Mouse (Mus musculus) heart, postnatal 10 days (tissue): ENCODE data around the gene Med24. TPM values are rescaled to one million over a fixed set of nuclear protein-coding genes. Genes with fewer than 3 reads are reported as not detected.

ENCODE experiments used
- DNase-seq, 2 experiments: peaks; one replicate each; pipeline ENCODE4 v3.0.0; 2021
- intact Hi-C: fragments of 180-260 bp; cut with DNase I; formaldehyde crosslinking; loops from one replicate; pipeline ENCODE4 v1.15.1; 2025
- total RNA-seq, 2 experiments: library from RNA; stranded (reverse); gene quantifications; 2 replicates each; pipeline ENCODE4 v1.2.3; 2021

Med24 gene
- total RNA-seq, 2 experiments from 2014 or later: 44.9 to 52.1 TPM

DNA sequence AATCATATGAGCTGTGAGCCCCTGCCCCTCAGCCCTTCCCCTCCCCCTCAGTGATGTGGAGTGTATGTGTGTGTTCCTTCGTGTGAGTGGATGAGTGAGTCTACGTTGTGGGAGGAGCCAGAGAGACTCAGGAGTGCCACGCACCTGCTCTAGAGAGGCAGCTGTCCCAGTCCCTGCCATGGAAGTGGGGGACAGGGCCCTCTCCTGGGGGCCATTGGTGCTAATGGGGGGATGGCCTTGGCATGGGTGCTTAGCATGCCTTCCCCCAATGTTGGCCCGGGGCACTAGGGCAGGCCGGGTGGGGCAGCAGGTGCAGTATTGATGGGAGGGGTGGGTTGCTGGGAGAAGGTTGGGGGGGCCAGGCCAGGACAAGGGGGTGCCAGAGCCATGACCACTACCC is 37.6 kb upstream of the Med24 start:
- intact Hi-C loops: no loop called here

DNA sequence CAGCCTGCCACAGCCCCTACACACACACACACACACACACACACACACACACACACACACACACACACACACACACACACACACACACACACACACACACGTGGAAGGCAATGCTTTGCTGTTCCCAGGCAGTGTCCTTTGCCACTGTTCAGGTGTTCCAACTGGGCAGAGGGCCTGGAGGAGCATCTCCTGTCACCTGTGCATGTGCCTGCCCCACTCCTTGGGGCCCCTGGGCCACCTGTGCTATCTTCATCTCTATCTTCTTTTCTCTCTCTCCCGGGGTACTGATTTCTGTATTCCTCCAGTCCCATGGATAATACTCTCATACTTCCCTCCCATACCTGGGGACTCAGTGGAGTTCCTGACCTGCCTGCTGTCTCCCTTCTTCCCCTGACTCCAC is 37.1 kb upstream of the Med24 start:
- DNase-seq: peak in 1 of 2 experiments; percentile 27
- intact Hi-C loops: no loop called here

More for the DNA sequence above, 37.6 kb upstream of the Med24 start:
- peak in 1 of 2 experiments; percentile 38 for DNase-seq

GRCm38 (mm10) chr11:98765421-98766309 is 36.4 kb upstream of the Med24 start:
- intact Hi-C loops: no loop called here
- DNase-seq: peak; percentile 69 to 77

GRCm38 (mm10) chr11:98764746-98765145 is 35.5 kb upstream of the Med24 start:
- no peak for DNase-seq
- intact Hi-C loops: no loop called here

- intact Hi-C loops: no loop called here
- no peak for DNase-seq
Measured at GRCm38 (mm10) chr11:98764091-98764490, 34.9 kb upstream of the Med24 start.

DNA sequence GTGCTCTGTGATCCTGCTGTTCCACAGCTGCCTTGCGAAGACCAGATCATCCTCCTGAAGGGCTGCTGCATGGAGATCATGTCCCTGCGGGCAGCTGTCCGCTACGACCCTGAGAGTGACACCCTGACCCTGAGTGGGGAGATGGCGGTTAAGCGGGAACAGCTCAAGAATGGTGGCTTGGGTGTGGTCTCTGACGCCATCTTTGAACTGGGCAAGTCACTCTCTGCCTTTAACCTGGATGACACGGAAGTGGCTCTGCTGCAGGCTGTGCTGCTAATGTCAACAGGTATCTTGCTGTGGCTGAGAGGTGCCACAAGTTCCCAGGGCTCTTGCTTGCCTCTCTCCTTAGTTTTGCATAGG is 34.2 kb upstream of the Med24 start:
- intact Hi-C loops: no loop called here

GRCm38 (mm10) chr11:98762756-98763501 is 33.7 kb upstream of the Med24 start:
- intact Hi-C loops: no loop called here
- peak in 1 of 2 experiments; percentile 52 for DNase-seq

More for the DNA sequence above, 34.2 kb upstream of the Med24 start:
- no peak for DNase-seq

DNA sequence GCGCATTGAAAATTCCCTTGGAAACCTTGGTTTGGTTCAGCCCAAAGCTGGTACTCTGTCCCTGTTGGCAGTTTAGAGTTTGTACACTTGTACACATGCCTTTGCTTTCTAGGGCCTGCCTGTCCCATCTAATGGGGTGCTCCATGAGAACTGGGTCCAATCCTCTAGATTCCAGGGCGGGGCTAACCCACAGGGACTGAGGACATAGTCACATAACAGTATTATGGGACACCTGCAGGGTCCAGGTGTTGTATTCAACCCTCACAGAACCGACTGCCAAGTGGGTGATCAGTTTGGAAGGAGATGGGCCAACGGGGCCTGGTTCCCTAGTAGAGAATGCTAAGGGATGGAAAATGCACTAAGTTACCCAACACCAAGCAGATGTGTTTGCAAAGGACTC is 32.7 kb upstream of the Med24 start:
- intact Hi-C loops: no loop called here

DNA sequence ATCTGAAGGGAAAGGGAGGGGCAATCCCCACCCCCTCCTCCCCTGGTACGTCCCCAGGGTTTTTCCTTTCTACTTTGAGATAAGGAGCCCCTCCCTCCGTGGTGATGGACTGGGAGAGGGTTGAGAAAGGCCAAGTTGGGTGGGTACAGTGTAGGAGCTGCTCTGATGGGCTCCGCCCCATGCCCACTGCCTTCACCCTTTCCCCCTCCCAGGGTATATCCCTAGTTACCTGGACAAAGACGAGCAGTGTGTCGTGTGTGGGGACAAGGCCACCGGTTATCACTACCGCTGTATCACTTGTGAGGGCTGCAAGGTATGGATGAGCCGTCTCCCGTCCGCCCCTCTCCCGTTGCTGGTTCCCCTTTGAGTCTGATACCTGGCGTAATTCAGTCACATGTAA is 27.5 kb upstream of the Med24 start:
- intact Hi-C loops: no loop called here
- DNase-seq: no peak

More for the DNA sequence above, 32.7 kb upstream of the Med24 start:
- no peak for DNase-seq

DNA sequence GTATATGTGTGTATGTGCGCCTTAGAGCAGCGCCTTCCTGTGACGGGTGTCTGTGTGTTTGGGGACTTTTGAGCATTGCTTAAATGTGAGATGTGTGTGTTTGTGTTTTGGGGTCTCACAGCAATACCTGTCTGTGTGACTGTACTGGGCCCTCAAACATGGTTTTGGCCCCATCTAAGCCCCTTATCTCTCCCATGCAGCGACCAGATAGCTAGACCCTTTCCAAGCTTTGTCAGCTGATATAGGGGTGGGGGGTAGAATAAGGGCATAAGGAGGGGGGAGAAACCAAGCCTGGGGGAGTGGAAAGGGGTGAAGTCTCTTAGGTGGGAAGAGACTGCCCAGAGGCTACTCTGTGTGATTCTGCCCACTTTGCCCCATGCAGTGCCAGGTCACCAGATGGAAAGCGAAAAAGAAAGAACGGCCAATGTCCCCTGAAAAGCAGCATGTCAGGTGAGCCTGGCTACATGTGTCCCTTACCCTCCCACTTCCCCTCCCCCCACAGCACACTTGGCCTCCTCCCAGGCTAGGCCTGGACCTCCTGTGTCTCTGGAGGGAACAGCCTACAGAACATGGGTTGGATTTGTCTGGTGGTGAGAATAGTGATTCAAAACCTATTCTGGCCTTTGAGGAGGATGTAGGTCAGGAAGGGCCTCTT is 26.6 kb upstream of the Med24 start:
- peak in 1 of 2 experiments; percentile 46 for DNase-seq
- intact Hi-C loops: loop anchor here (2.0 kb wide), 1 partner anchor 13 kb away; no protein-coding TSS in a partner anchor

DNA sequence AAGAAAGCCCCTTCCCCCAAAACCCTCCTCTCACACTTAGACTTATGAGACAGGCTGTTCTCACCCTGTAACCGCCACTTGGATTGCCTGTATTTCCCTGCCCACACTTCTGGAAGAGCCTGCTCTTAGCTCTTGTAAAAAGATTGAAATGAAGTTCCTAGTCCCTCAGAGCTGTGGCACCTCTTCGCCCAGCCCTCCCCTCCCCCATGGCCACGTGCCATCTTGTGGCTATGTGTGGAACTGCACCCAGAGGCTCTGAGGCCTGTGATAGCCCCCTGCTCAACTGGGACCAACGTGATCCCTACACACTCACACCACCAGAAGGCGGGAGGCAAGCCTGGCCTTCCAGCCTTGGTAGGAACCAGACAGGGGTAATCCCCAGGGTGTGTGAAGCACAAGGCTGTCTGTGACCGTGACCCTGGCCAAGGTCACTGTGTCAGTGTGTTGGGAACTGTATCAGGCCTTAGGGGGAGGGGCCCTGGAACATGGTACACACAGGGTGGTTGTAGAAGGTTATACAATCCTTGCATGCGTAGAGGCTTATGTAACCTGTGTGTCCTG is 25.5 kb upstream of the Med24 start:
- DNase-seq: peak; percentile 81 to 90
- intact Hi-C loops: loop anchor here (2.0 to 5.0 kb wide), 2 partner anchors 14 to 42 kb away; no protein-coding TSS in a partner anchor

DNA sequence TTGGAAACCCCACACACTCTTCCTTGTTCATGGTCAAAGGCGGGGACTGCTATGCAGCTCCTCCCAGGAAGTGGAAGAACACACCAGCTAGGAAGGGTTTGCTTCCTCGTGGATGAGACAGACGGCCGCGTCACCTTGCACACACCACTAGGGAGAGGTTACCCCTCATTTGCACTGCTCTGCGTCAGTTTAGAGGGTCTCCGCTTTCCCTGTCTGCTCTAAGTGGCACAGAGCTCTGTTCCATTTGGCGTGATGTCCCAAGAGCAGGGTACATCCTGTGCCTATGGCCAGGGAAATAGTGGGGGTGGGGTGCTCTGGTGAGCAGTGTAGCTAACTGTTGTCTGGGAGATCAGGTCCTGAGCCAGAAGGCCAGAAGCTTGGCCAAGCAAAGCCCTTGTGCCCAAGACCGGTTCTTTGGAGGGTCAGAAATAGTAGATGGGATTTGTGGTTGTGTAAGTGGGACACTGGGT is 25.0 kb upstream of the Med24 start:
- intact Hi-C loops: loop anchor here (2.0 to 5.0 kb wide), 2 partner anchors 15 to 42 kb away; no protein-coding TSS in a partner anchor
- peak in 1 of 2 experiments; percentile 41 for DNase-seq

GRCm38 (mm10) chr11:98753264-98753663 is 24.0 kb upstream of the Med24 start:
- intact Hi-C loops: loop anchor here (5.0 kb wide), 1 partner anchor 41 kb away; no protein-coding TSS in a partner anchor
- peak in 1 of 2 experiments; percentile 4 for DNase-seq

GRCm38 (mm10) chr11:98752562-98753140 is 23.4 kb upstream of the Med24 start:
- intact Hi-C loops: loop anchor here (5.0 kb wide), 1 partner anchor 40 kb away; no protein-coding TSS in a partner anchor
- DNase-seq: no peak

- DNase-seq: peak; percentile 48 to 57
- intact Hi-C loops: loop anchor here (5.0 kb wide), 1 partner anchor 39 kb away; no protein-coding TSS in a partner anchor
Measured at GRCm38 (mm10) chr11:98751221-98751782, 22.1 kb upstream of the Med24 start.

GRCm38 (mm10) chr11:98750351-98751201 is 21.3 kb upstream of the Med24 start:
- intact Hi-C loops: loop anchor here (5.0 kb wide), 1 partner anchor 38 kb away; no protein-coding TSS in a partner anchor

GRCm38 (mm10) chr11:98749716-98750115 is 20.5 kb upstream of the Med24 start:
- DNase-seq: peak; percentile 24 to 32
- intact Hi-C loops: loop anchor here (5.0 kb wide), 1 partner anchor 37 kb away; no protein-coding TSS in a partner anchor

More at GRCm38 (mm10) chr11:98750351-98751201, 21.3 kb upstream of the Med24 start:
- peak; percentile 76 to 81 for DNase-seq
